Mouse (Mus musculus) liver, embryonic 14.5 days (tissue): ENCODE results near the gene Adgrl3. TPM values are rescaled to one million over a fixed set of nuclear protein-coding genes. Genes with fewer than 3 reads are reported as not detected.

Experiments used
- ATAC-seq: fragments of 200-750 bp; cut with Nextera tagmentation; 2 replicates; pipeline ENCODE4 v1.8.0; 2017; ENCODE audit warnings: moderate number of reproducible peaks, mild to moderate bottlenecking, moderate library complexity; ENCODE audit not compliant: insufficient read depth
- DNase-seq, 3 experiments: peaks; one replicate each; pipeline ENCODE4 v3.0.0-alpha.2; 2012 to 2013; ENCODE audit warnings: low read depth in 3 of 3, low spot score in 3 of 3
- H3K27ac ChIP-seq: fragments of 300-500 bp; sonication (generic); 2 replicates; pipeline ENCODE4 v1.5.1; 2014; ENCODE audit warnings: moderate library complexity, mild to moderate bottlenecking, control low read depth, inconsistent platforms
- H3K27me3 ChIP-seq: fragments of 300-500 bp; sonication (generic); 2 replicates; pipeline ENCODE4 v1.6.1; 2014; ENCODE audit warnings: mild to moderate bottlenecking, low read length, moderate library complexity; ENCODE audit not compliant: control insufficient read depth, insufficient read depth
- H3K36me3 ChIP-seq: fragments of 300-500 bp; sonication (generic); replicated peaks from 2 replicates; pipeline ENCODE4 v1.6.1; 2014; ENCODE audit warnings: low read depth; ENCODE audit not compliant: control insufficient read depth, insufficient read depth
- H3K4me1 ChIP-seq, 2 experiments: fragments of 200-500 bp in 1 of 2; fragments of 300-500 bp in 1 of 2; sonication (generic) in 1 of 2; replicated peaks; 2 replicates each; pipeline ENCODE4 v1.6.1; 2012 to 2014; ENCODE audit warnings: antibody characterized with exemption in 1 of 2, inconsistent platforms in 1 of 2, low read length in 1 of 2; ENCODE audit not compliant: control insufficient read depth in 2 of 2, insufficient read depth in 2 of 2
- H3K4me2 ChIP-seq: fragments of 300-500 bp; sonication (generic); 2 replicates; pipeline ENCODE4 v1.6.1; 2014; ENCODE audit warnings: low read depth, mild to moderate bottlenecking, control low read depth, moderate library complexity
- H3K4me3 ChIP-seq, 2 experiments: fragments of 200-500 bp in 1 of 2; fragments of 300-500 bp in 1 of 2; sonication (generic) in 1 of 2; 2 replicates each; pipeline ENCODE4 v1.5.1; 2012 to 2014; ENCODE audit warnings: low read depth in 2 of 2, low read length in 2 of 2, mild to moderate bottlenecking in 2 of 2, control low read depth in 1 of 2, inconsistent platforms in 1 of 2, moderate library complexity in 1 of 2; ENCODE audit not compliant: insufficient read depth in 1 of 2
- H3K9ac ChIP-seq: fragments of 300-500 bp; sonication (generic); replicated peaks from 2 replicates; pipeline ENCODE4 v1.6.1; 2014; ENCODE audit warnings: mild to moderate bottlenecking, control low read depth, moderate library complexity
- H3K9me3 ChIP-seq: fragments of 300-500 bp; sonication (generic); 2 replicates; pipeline ENCODE4 v1.6.1; 2016; ENCODE audit warnings: low read length, mixed read lengths; ENCODE audit not compliant: control insufficient read depth
- CTCF ChIP-seq: IDR thresholded peaks from 2 replicates; pipeline ENCODE4 v1.5.1; 2016; ENCODE audit warnings: antibody characterized with exemption, low read depth, control low read depth
- EP300 ChIP-seq: IDR thresholded peaks from 2 replicates; pipeline ENCODE4 v1.6.1; 2016; ENCODE audit warnings: antibody characterized with exemption, low read depth
- WGBS: fragments of 180-500 bp; shearing (Covaris S2); extraction: QIAGEN DNeasy Blood & Tissue Kit; methylation state at CpG from one replicate; pipeline ENCODE4 v1.1.7; 2014; ENCODE audit not compliant: insufficient replicate concordance; 5-methylcytosine and 5-hydroxymethylcytosine counted together
- polyA plus RNA-seq, 2 experiments: library from polyadenylated mRNA; depleted of rRNA in 1 of 2; stranded (reverse) in 1 of 2; unstranded in 1 of 2; fragments of >200 nt; fragmentation: Nextera tagmentation in 1 of 2; extraction: Ambion mirVana in 1 of 2; gene quantifications; 2 replicates each; pipeline versions ENCODE4 v1.2.1 to v1.2.3; 2012 to 2014

Adgrl3 gene
- polyA plus RNA-seq, 2 experiments, result 0.61 to 0.63 TPM

DNA sequence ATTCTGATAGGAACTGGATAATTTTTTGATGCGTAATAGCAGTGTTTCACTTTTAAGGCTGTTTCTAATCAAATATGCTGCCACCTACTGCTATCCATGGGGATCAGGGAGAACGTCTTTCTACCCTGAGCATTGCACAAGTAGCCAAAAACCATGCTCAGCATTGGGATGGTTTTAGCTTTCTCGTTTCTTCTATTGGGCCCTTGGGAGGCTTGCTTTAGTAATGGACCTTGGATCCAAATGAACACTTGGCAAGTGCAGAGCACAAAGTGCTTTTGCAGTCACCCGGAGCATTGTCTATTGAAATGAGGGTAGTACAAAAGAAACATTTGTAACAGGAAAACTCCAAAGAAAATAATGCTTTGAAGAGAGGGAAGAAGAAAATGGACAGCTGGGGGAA, 620.2 kb downstream of the Adgrl3 start:
- 71% methylated on average over 4 of the region's 4 CpGs for WGBS
- H3K27ac ChIP-seq, result no peak overlapping the region
- no peaks in the 10 kb centered on the region for H3K36me3 ChIP-seq
- H3K9me3 ChIP-seq, result no peaks in the 10 kb centered on the region
- TF ChIP-seq CTCF (no peak), EP300 (no peak)
- no peaks in the 10 kb centered on the region for H3K27me3 ChIP-seq
- H3K9ac ChIP-seq, result no peak overlapping the region
- no peak for DNase-seq
- no peak overlapping the region for H3K4me3 ChIP-seq
- ATAC-seq, result no peak
- H3K4me1 ChIP-seq, result no peaks in the 10 kb centered on the region
- no peak overlapping the region for H3K4me2 ChIP-seq

DNA sequence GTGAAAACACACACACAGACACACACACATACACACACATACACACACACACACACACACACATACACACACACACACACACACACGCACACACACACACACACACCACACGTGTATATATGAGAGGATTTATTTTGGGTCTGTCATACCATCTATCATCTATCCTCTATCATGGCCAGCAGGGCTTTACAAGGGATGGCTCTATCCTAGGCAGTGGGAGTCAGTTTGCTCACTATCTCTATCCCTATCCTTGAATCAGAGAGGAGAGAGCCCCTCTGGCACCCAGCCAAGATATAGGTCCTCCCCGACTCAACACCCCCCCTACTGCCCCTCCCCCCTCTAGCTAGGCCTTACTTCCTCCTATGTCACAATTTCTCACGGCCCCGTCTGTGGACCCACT, 625.6 kb downstream of the Adgrl3 start:
- ATAC-seq (no peak), DNase-seq (no peak)
- Histone ChIP-seq H3K4me1 (no peaks in the 10 kb centered on the region), H3K9me3 (no peaks in the 10 kb centered on the region), H3K36me3 (no peaks in the 10 kb centered on the region), H3K27me3 (no peaks in the 10 kb centered on the region), H3K27ac (no peak overlapping the region), H3K4me3 (no peak overlapping the region), H3K9ac (no peak overlapping the region), H3K4me2 (no peak overlapping the region)
- 45% methylated on average over 5 of the region's 5 CpGs for WGBS
- no peak for TF ChIP-seq CTCF
- no peak for TF ChIP-seq EP300

GRCm38 (mm10) chr5:81653941-81654340, 634.0 kb downstream of the Adgrl3 start:
- Histone ChIP-seq H3K4me1 (no peaks in the 10 kb centered on the region), H3K27me3 (no peaks in the 10 kb centered on the region), H3K27ac (no peak overlapping the region), H3K4me2 (no peak overlapping the region), H3K36me3 (no peaks in the 10 kb centered on the region), H3K4me3 (no peak overlapping the region), H3K9me3 (no peaks in the 10 kb centered on the region), H3K9ac (no peak overlapping the region)
- ATAC-seq, result no peak
- 38% methylated on average over 2 of the region's 2 CpGs for WGBS
- DNase-seq, result no peak
- TF ChIP-seq EP300 (no peak), CTCF (no peak)

GRCm38 (mm10) chr5:81661611-81662390, 641.9 kb downstream of the Adgrl3 start:
- TF ChIP-seq CTCF, result no peak
- no peak for TF ChIP-seq EP300
- H3K4me1 ChIP-seq, result no peaks in the 10 kb centered on the region
- no peak for ATAC-seq
- no peak overlapping the region for H3K9ac ChIP-seq
- no peaks in the 10 kb centered on the region for H3K27me3 ChIP-seq
- no peak overlapping the region for H3K27ac ChIP-seq
- no peak overlapping the region for H3K4me3 ChIP-seq
- no peaks in the 10 kb centered on the region for H3K9me3 ChIP-seq
- 51% methylated on average over 6 of the region's 6 CpGs for WGBS
- H3K4me2 ChIP-seq, result no peak overlapping the region
- H3K36me3 ChIP-seq, result no peaks in the 10 kb centered on the region
- DNase-seq, result no peak

DNA sequence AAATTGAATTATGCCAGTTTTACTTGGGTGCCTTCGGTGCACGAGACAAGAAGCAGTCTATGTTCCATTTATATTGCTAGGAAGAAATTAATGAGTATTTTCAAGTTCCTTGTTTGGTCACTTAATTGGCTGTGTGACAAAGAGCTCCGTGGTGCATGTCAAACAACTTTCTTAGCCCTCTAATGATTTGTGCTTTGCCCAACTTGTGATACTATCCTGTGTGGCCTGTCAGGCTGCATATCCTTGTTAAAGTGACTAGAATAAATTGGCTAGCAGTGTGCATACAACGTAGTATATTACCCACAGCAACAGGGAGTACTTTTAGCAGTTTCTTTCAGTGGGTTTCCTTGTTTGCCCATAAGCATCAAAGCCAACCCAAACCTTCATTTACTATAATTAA, 651.1 kb downstream of the Adgrl3 start:
- TF ChIP-seq EP300 (no peak), CTCF (no peak)
- Histone ChIP-seq H3K4me1 (no peaks in the 10 kb centered on the region), H3K4me2 (no peak overlapping the region), H3K27ac (no peak overlapping the region), H3K36me3 (no peaks in the 10 kb centered on the region), H3K9ac (no peak overlapping the region), H3K4me3 (no peak overlapping the region), H3K9me3 (no peaks in the 10 kb centered on the region), H3K27me3 (no peaks in the 10 kb centered on the region)
- no peak for ATAC-seq
- DNase-seq, result no peak
- 55% methylated on average over 4 of the region's 4 CpGs for WGBS
